Mouse (Mus musculus) hindbrain, embryonic 14.5 days (tissue): ENCODE measurements around the gene Has3. TPM values are rescaled to one million over a fixed set of nuclear protein-coding genes. Genes with fewer than 3 reads are reported as not detected.

Experiments
- ATAC-seq: fragments of 200-750 bp; cut with Nextera tagmentation; 2 replicates; pipeline ENCODE4 v1.8.0; 2017; ENCODE audit warnings: moderate number of reproducible peaks, mild to moderate bottlenecking, moderate TSS enrichment, moderate library complexity; ENCODE audit not compliant: low FRiP score
- DNase-seq: peaks from one replicate; pipeline ENCODE4 v3.0.0-alpha.2; 2015; ENCODE audit warnings: low spot score
- H3K27ac ChIP-seq: fragments of 300-500 bp; sonication (generic); 2 replicates; pipeline ENCODE4 v1.5.1; 2014; ENCODE audit warnings: mild to moderate bottlenecking, moderate library complexity
- H3K27me3 ChIP-seq: fragments of 300-500 bp; sonication (generic); 2 replicates; pipeline ENCODE4 v1.6.1; 2014; ENCODE audit warnings: mild to moderate bottlenecking, low read length, mixed read lengths; ENCODE audit not compliant: control insufficient read depth, insufficient read depth
- H3K36me3 ChIP-seq: fragments of 300-500 bp; sonication (generic); replicated peaks from 2 replicates; pipeline ENCODE4 v1.6.1; 2014; ENCODE audit not compliant: control insufficient read depth, insufficient read depth
- H3K4me1 ChIP-seq: fragments of 300-500 bp; sonication (generic); replicated peaks from 2 replicates; pipeline ENCODE4 v1.6.1; 2014; ENCODE audit warnings: antibody characterized with exemption, low read length, mixed read lengths; ENCODE audit not compliant: control insufficient read depth, insufficient read depth
- H3K4me2 ChIP-seq: fragments of 300-500 bp; sonication (generic); replicated peaks from 2 replicates; pipeline ENCODE4 v1.6.1; 2014; ENCODE audit warnings: mild to moderate bottlenecking, moderate library complexity
- H3K4me3 ChIP-seq: fragments of 300-500 bp; sonication (generic); replicated peaks from 2 replicates; pipeline ENCODE4 v1.5.1; 2014; ENCODE audit warnings: mild to moderate bottlenecking, low read length
- H3K9ac ChIP-seq: fragments of 300-500 bp; sonication (generic); 2 replicates; pipeline ENCODE4 v1.6.1; 2014
- H3K9me3 ChIP-seq: fragments of 300-500 bp; sonication (generic); 2 replicates; pipeline ENCODE4 v1.6.1; 2016; ENCODE audit warnings: low read length; ENCODE audit not compliant: control insufficient read depth
- WGBS: fragments of 180-500 bp; shearing (Covaris S2); extraction: QIAGEN DNeasy Blood & Tissue Kit; methylation state at CpG from one replicate; pipeline ENCODE4 v1.1.7; 2014; 5-methylcytosine and 5-hydroxymethylcytosine counted together
- polyA plus RNA-seq: library from polyadenylated mRNA; unstranded; fragments of >200 nt; fragmentation: Nextera tagmentation; extraction: Ambion mirVana; gene quantifications from 2 replicates; pipeline ENCODE4 v1.2.1, GENCODE M21; 2014

The Has3 gene
- 1.2 and 1.7 TPM in 2 replicates for polyA plus RNA-seq

DNA sequence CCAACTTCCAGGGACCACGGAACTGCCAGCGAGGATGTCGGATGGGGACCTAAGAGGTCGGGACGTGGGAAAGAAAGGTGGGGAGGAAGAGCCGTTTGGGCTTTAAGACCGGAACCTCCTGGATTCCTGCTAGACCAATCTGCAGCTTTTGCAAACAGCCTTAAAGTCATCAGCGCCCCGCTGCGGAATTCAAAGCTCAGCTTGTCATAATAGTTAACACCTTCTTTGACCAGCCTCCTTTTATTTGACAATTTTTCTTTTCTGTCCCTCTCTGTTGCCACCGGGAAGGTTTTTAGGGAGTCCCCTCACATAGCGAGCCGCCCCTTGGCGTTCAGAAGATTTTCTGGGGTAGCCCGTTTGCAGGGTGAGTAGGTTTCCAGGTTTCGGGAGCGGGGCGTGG, at the start of gene Has3:
Gene Has3 (plus strand): TSS at position 192 of the 400 bp plus-strand sequence.
- H3K27me3 ChIP-seq: peaks cover 32% of the 10 kb centered on the region
- H3K4me2 ChIP-seq: peak within 1 kb of the TSS; percentile 98
- peak within 1 kb of the TSS; percentile 72 for H3K4me3 ChIP-seq
- H3K4me1 ChIP-seq: peaks cover 26% of the 10 kb centered on the region
- 0% methylated on average over 18 of the region's 18 CpGs for WGBS
- no peaks in the 10 kb centered on the region for H3K9me3 ChIP-seq
- peak within 1 kb of the TSS; percentile 75 for H3K9ac ChIP-seq
- peaks cover 8% of the 10 kb centered on the region for H3K36me3 ChIP-seq
- no peak for ATAC-seq
- DNase-seq: no peak
- H3K27ac ChIP-seq: peak within 1 kb of the TSS; percentile 46; the same call in 1 of the 2 replicates

DNA sequence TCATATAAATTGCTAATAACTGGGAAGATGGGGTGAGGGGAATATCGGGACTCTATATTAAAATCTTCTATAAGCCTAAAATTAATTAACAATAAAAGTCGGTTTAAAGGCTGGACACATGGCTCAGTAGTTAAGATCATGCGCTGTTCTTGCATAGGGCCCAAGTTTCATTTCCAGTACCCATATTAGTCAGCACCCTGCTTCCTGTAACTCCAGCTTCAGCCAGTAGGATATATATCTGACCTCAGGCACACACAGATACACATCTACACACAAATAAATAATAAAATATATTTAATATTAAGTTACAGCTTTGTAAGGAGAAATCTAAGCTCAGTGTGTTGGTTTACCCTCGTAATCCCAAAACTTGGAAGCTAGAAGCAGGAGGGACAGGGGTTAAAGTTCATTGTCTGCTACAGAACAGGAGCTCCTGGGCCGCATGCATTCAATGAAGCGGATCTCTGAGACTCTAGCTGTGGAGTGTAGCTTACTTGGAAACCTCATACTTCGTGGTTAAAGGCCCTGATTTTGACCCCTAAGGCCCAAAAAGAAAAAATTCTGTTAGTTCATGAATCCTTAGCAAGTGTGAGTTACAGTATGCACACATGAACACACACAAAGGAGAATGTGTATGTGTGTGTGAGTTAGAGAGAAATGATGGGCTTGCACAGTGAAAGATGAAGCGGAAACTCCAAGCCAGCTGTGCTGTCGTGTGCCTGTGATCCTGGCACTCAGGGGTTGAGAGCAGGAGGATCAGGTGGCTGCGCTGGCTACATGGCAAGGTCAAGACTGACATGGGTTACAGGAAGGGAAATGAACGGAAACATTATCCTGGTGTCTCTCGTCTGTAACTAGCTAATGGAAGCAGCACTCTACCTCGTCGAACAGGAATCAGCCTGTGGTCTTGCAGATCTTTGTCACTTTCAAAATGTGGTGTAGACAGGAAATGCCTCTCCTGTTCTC, 49.2 kb upstream of the Has3 start:
- Histone ChIP-seq H3K36me3 (no peaks in the 10 kb centered on the region), H3K27me3 (no peaks in the 10 kb centered on the region), H3K4me1 (peaks cover 11% of the 10 kb centered on the region), H3K27ac (no peak overlapping the region), H3K4me3 (no peak overlapping the region), H3K4me2 (no peak overlapping the region), H3K9me3 (no peaks in the 10 kb centered on the region), H3K9ac (no peak overlapping the region)
- ATAC-seq (no peak), DNase-seq (no peak)
- 89% methylated on average over 14 of the region's 14 CpGs for WGBS

DNA sequence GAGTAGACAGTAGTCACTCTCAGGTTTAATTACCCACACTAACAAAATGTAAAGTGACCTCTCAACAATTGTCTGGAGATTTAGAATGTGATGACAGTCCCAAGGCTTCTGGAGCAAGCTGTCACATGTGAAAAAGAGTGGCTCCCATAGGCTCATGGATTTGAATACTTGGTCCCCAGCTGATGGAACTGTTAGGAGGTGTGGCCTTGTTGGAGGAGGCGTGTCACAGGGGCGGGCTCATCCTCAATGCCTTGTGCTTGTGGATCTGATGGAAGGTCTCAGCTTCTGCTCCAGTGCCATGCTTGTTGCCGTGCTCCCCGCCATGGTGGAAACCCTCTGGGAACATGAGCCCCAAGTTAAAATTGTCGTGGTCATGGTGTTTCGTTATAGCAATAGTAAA, 41.1 kb upstream of the Has3 start:
- no peaks in the 10 kb centered on the region for H3K27me3 ChIP-seq
- no peak overlapping the region for H3K4me2 ChIP-seq
- H3K9me3 ChIP-seq: no peaks in the 10 kb centered on the region
- no peak overlapping the region for H3K4me3 ChIP-seq
- H3K9ac ChIP-seq: no peak overlapping the region
- 90% methylated on average over 6 of the region's 6 CpGs for WGBS
- DNase-seq: no peak
- no peaks in the 10 kb centered on the region for H3K36me3 ChIP-seq
- no peak for ATAC-seq
- no peak overlapping the region for H3K27ac ChIP-seq
- no peaks in the 10 kb centered on the region for H3K4me1 ChIP-seq

DNA sequence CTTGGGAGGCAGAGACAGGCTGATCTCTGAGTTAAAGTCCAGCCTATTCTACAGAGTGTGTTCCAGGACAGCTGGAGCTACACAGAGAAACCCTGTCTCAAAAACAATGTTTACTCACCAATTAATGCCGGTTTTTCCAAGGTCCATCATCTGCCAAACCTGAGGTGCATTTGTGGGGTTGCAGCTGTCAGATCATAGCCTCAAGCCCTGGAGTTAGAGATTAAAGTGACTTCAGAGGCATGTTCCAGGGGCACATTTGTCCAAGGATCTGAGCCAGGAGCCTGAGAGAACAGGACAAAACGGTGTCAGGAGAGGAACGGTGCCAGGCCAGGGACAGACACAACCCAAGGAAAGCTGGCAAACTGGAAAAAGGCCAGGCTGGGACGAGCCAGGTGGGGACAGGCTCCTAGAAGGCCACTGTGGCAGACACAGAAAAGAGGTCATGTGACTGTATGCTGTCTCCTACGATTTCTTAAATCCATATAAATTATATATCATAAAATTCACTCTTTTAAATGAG, 40.5 kb upstream of the Has3 start:
- no peaks in the 10 kb centered on the region for H3K36me3 ChIP-seq
- H3K9me3 ChIP-seq: no peaks in the 10 kb centered on the region
- H3K27me3 ChIP-seq: no peaks in the 10 kb centered on the region
- no peak overlapping the region for H3K9ac ChIP-seq
- H3K4me1 ChIP-seq: no peaks in the 10 kb centered on the region
- DNase-seq: no peak
- WGBS: 89% methylated on average over 5 of the region's 5 CpGs
- no peak overlapping the region for H3K27ac ChIP-seq
- H3K4me2 ChIP-seq: no peak overlapping the region
- no peak for ATAC-seq
- no peak overlapping the region for H3K4me3 ChIP-seq

DNA sequence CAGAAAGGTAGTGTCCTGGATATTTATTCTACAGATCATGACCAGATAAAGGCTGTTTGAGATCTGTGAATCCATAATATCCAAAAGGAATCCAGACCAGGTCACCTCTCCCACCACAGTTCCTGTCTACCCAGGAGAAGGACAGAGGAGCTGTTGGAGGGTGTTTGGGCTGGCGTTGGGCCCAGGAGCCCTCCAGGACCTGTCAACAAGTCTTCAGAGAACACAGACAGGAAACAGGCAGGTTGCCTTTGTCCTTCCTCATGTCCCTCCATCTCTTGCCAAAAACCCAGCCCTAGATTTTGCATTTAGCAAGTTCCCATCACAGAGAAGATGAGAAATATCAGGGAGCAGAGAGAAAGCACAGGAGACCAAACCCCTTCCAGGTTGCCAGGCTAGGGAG, 35.1 kb upstream of the Has3 start:
- Histone ChIP-seq H3K27me3 (no peaks in the 10 kb centered on the region), H3K36me3 (no peaks in the 10 kb centered on the region), H3K9ac (no peak overlapping the region), H3K4me1 (peaks cover 8% of the 10 kb centered on the region; the same call in 1 of the 2 replicates), H3K9me3 (no peaks in the 10 kb centered on the region), H3K4me2 (no peak overlapping the region), H3K4me3 (no peak overlapping the region), H3K27ac (no peak overlapping the region)
- ATAC-seq: no peak
- DNase-seq: no peak
- WGBS: 85% methylated on average over 1 of the region's 1 CpGs

DNA sequence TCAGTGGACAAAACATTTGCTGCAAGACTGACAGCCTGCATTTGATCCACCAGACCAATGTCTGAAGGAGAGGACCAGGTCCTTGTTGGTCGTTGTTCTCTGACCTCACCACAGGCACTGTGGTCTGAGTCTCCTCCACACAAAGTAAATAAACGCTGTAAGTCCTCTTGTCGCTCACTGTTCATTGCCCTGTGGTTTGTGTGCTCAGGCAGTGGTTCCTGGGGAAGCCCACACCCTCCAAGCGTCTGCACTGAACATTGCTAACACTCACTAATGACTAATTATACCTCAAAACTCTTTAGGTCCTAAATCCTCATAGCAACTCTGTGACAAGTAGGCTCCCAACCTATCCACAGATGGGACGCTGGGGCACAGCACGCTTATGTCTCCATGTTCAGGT, 33.5 kb upstream of the Has3 start:
- DNase-seq (no peak), ATAC-seq (no peak)
- Histone ChIP-seq H3K4me3 (no peak overlapping the region), H3K27ac (no peak overlapping the region), H3K9ac (no peak overlapping the region), H3K9me3 (no peaks in the 10 kb centered on the region), H3K4me2 (no peak overlapping the region), H3K36me3 (no peaks in the 10 kb centered on the region), H3K4me1 (peaks cover 8% of the 10 kb centered on the region; the same call in 1 of the 2 replicates), H3K27me3 (no peaks in the 10 kb centered on the region)
- WGBS: 87% methylated on average over 6 of the region's 6 CpGs

DNA sequence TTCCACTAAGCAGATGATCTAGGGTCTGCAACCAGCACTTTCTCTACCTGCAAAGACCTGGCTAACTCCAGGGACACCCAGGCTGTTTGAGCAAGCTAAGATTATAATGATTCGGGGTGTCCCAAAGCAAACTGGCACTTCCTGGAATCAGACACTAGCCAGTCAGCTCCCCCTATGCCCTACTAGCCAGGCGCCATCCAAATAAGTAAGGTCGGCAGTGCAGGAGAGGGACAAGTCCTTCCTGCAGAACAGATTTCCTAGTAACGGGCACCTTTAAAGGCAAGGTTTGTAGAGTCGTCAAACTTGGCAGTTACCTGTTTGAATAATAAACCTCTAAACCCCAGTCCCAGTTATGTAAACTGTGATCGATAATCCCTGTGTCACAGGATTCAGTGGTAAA, 31.2 kb upstream of the Has3 start:
- H3K27me3 ChIP-seq: no peaks in the 10 kb centered on the region
- H3K4me2 ChIP-seq: no peak overlapping the region
- H3K27ac ChIP-seq: peak overlapping the region; percentile 78; the same call in 1 of the 2 replicates
- no peak for ATAC-seq
- 82% methylated on average over 6 of the region's 6 CpGs for WGBS
- H3K9me3 ChIP-seq: no peaks in the 10 kb centered on the region
- no peak overlapping the region; the same call in 1 of the 2 replicates for H3K9ac ChIP-seq
- no peaks in the 10 kb centered on the region for H3K36me3 ChIP-seq
- H3K4me3 ChIP-seq: no peak overlapping the region
- peaks cover 8% of the 10 kb centered on the region; the same call in 1 of the 2 replicates for H3K4me1 ChIP-seq
- DNase-seq: no peak

DNA sequence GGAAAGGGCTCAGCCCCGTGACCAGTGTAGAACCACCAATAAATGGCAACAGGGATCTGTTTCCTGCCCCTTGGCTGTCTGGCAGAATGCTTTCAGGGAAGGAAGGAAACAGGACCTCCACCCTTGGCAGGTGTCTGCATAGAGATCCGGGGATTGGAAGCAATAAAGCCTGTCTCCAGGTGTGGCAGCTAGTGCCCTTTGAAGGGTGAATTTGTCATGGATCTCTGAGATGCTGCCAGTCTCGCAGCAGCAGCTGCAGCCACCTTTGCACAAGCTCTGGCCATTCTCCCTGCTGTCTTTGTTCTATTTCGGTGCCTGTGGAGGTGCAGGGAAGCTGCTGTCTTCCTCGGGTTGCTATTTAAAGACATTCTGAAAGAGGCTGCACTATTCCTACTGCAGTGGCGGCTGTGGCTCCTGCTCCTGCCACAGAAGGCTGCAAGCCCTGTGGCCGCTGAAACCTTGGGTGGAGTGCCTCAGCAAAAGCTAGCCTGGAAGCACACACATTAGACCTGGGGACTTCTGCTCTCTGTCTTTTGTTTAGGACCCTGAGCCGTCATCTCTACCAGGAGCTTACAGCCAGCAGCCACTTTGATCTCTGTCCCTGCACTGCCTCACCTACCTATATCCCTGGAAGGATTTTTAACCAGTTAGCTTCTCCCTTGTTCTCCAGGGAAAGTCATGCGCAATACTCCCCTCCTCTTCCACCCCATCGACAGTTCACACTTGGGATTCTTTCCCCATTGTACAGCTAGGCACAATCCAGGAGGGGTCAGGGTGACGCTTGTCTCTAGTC, 30.6 kb upstream of the Has3 start:
- Histone ChIP-seq H3K27me3 (no peaks in the 10 kb centered on the region), H3K4me3 (no peak overlapping the region), H3K4me2 (no peak overlapping the region), H3K9me3 (no peaks in the 10 kb centered on the region), H3K27ac (peak overlapping the region; percentile 78), H3K9ac (peak overlapping the region; percentile 26; the same call in 1 of the 2 replicates), H3K36me3 (no peaks in the 10 kb centered on the region), H3K4me1 (peaks cover 8% of the 10 kb centered on the region; the same call in 1 of the 2 replicates)
- no peak for ATAC-seq
- no peak for DNase-seq
- 35% methylated on average over 11 of the region's 11 CpGs for WGBS

DNA sequence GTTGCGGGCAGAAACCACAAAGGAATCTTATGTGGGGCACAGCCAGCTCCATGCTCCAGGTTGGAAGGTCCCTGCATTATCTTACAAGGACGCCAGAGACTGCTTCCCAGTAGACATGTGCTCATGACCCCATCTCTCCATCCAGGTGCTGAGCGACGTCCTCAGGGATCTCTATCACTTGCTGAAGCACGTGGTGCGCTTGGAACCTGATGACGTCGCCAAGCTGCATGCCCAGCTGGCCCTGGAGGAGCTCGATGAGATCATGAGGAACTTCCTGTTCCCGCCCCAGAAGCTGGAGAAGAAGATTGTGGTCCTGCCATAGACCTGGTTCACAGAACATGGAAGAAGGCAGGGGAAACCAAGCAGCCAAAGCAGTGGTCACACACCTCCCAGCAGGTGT, 20.0 kb upstream of the Has3 start:
- no peak overlapping the region for H3K4me3 ChIP-seq
- H3K27me3 ChIP-seq: no peaks in the 10 kb centered on the region
- no peaks in the 10 kb centered on the region for H3K36me3 ChIP-seq
- no peaks in the 10 kb centered on the region for H3K4me1 ChIP-seq
- ATAC-seq: no peak
- no peak overlapping the region for H3K9ac ChIP-seq
- WGBS: 92% methylated on average over 10 of the region's 10 CpGs
- no peak for DNase-seq
- H3K9me3 ChIP-seq: no peaks in the 10 kb centered on the region
- no peak overlapping the region for H3K27ac ChIP-seq
- no peak overlapping the region for H3K4me2 ChIP-seq
